Mouse (Mus musculus) CH12.LX (cell line): Measurements from ENCODE around the gene Gm20518. TPM values are rescaled to one million over a fixed set of nuclear protein-coding genes. Genes with fewer than 3 reads are reported as not detected.

Experiments
- DNase-seq: peaks from one replicate; pipeline ENCODE4 v3.0.0-alpha.2; 2013; ENCODE audit errors: extremely low read depth
- H3K27ac ChIP-seq: 2 replicates; pipeline ENCODE4 v1.5.1; 2012; ENCODE audit warnings: low read depth, mild to moderate bottlenecking, control low read depth, moderate library complexity; ENCODE audit not compliant: insufficient read depth
- H3K27me3 ChIP-seq: replicated peaks from 2 replicates; pipeline ENCODE3; 2012; ENCODE audit warnings: inconsistent platforms
- H3K36me3 ChIP-seq, 2 experiments: replicated peaks in 1 of 2; 2 replicates each; pipeline versions ENCODE3 to v1.6.1; 2012; ENCODE audit warnings: inconsistent platforms in 1 of 2, low read length in 1 of 2, mild to moderate bottlenecking in 1 of 2, mixed read lengths in 1 of 2, moderate library complexity in 1 of 2; ENCODE audit not compliant: control insufficient read depth in 1 of 2, insufficient read depth in 1 of 2
- H3K4me1 ChIP-seq, 2 experiments: 2 replicates each; pipeline ENCODE4 v1.6.1; 2012; ENCODE audit warnings: inconsistent platforms in 1 of 2, moderate library complexity in 1 of 2; ENCODE audit not compliant: insufficient read depth in 2 of 2, control insufficient read depth in 1 of 2
- H3K4me2 ChIP-seq: 2 replicates; pipeline ENCODE4 v1.6.1; 2012; ENCODE audit warnings: low read depth, mild to moderate bottlenecking, control low read depth; ENCODE audit not compliant: poor library complexity, insufficient read depth, severe bottlenecking
- H3K4me3 ChIP-seq, 3 experiments: fragments of 150-350 bp in 1 of 3; sonication (generic) in 1 of 3; replicated peaks in 1 of 3; 2 replicates each; pipeline versions ENCODE3 to v1.5.1; 2011 to 2012; ENCODE audit warnings: low read depth in 2 of 3, low read length in 2 of 3, mild to moderate bottlenecking in 2 of 3, moderate library complexity in 2 of 3, control low read depth in 1 of 3, improper control_type of control experiment in 1 of 3, inconsistent platforms in 1 of 3, mixed read lengths in 1 of 3; ENCODE audit not compliant: poor library complexity in 1 of 3
- H3K79me2 ChIP-seq: replicated peaks from 2 replicates; pipeline ENCODE4 v1.6.1; 2012; ENCODE audit warnings: mild to moderate bottlenecking, moderate library complexity; ENCODE audit not compliant: control insufficient read depth, poor library complexity, insufficient read depth, severe bottlenecking; ENCODE audit errors: extremely low read depth
- H3K9ac ChIP-seq: 2 replicates; pipeline ENCODE4 v1.6.1; 2012; ENCODE audit warnings: low read depth, mild to moderate bottlenecking, control low read depth, moderate library complexity; ENCODE audit not compliant: insufficient read depth
- H3K9me3 ChIP-seq: replicated peaks from 2 replicates; pipeline ENCODE3; 2012; ENCODE audit warnings: low read length, inconsistent platforms, mixed read lengths
- CHD1 ChIP-seq: IDR thresholded peaks from 2 replicates; pipeline ENCODE4 v1.6.1; 2012; ENCODE audit warnings: low read depth, low read length, improper control_type of control experiment, inconsistent platforms
- CTCF ChIP-seq, 2 experiments: IDR thresholded peaks in 1 of 2; conservative IDR thresholded peaks in 1 of 2; 2 replicates each; pipeline ENCODE4 v1.5.1; 2011 to 2012; ENCODE audit warnings: low read depth in 2 of 2, low read length in 2 of 2, improper control_type of control experiment in 1 of 2, inconsistent platforms in 1 of 2, mild to moderate bottlenecking in 1 of 2, moderate library complexity in 1 of 2
- E2F4 ChIP-seq: IDR thresholded peaks from 2 replicates; pipeline ENCODE4 v1.6.1; 2011; ENCODE audit warnings: low read depth, low read length, improper control_type of control experiment; ENCODE audit not compliant: insufficient replicate concordance
- GABPA ChIP-seq: IDR thresholded peaks from 2 replicates; pipeline ENCODE4 v1.6.1; 2012; ENCODE audit warnings: low read depth, low read length, improper control_type of control experiment, inconsistent platforms; ENCODE audit not compliant: insufficient replicate concordance
- IRF4 ChIP-seq: IDR thresholded peaks from 2 replicates; pipeline ENCODE4 v1.6.1; 2014; ENCODE audit warnings: low read depth, mild to moderate bottlenecking, inconsistent platforms, low read length, improper control_type of control experiment
- JUN ChIP-seq: IDR thresholded peaks from 2 replicates; pipeline ENCODE4 v1.6.1; 2011; ENCODE audit warnings: low read depth, mild to moderate bottlenecking, low read length, improper control_type of control experiment, moderate library complexity; ENCODE audit not compliant: insufficient read depth
- JUND ChIP-seq: conservative IDR thresholded peaks from 2 replicates; pipeline ENCODE4 v1.6.1; 2011; ENCODE audit warnings: low read depth, low read length, improper control_type of control experiment
- MAFK ChIP-seq: IDR thresholded peaks from 2 replicates; pipeline ENCODE4 v1.6.1; 2011; ENCODE audit warnings: low read length, improper control_type of control experiment; ENCODE audit not compliant: insufficient replicate concordance
- MAX ChIP-seq: IDR thresholded peaks from 2 replicates; pipeline ENCODE4 v1.6.1; 2011; ENCODE audit warnings: low read length, improper control_type of control experiment
- MAZ ChIP-seq: IDR thresholded peaks from 2 replicates; pipeline ENCODE4 v1.6.1; 2012; ENCODE audit warnings: low read depth, mild to moderate bottlenecking, inconsistent platforms, low read length, improper control_type of control experiment, moderate library complexity
- MEF2A ChIP-seq: IDR thresholded peaks from 2 replicates; pipeline ENCODE4 v1.6.1; 2014; ENCODE audit warnings: low read depth, mild to moderate bottlenecking, inconsistent platforms, low read length, improper control_type of control experiment, borderline replicate concordance
- MYC ChIP-seq: IDR thresholded peaks from 2 replicates; pipeline ENCODE4 v1.6.1; 2011; ENCODE audit warnings: low read depth, mild to moderate bottlenecking, improper control_type of control experiment, low read length
- NELFE ChIP-seq: IDR thresholded peaks from 2 replicates; pipeline ENCODE4 v1.6.1; 2011; ENCODE audit warnings: low read depth, low read length, improper control_type of control experiment
- NRF1 ChIP-seq: IDR thresholded peaks from 2 replicates; pipeline ENCODE4 v1.6.1; 2014; ENCODE audit warnings: low read depth, mild to moderate bottlenecking, inconsistent platforms, low read length, improper control_type of control experiment, moderate library complexity
- PAX5 ChIP-seq: IDR thresholded peaks from 2 replicates; pipeline ENCODE4 v1.6.1; 2012; ENCODE audit warnings: low read length, inconsistent platforms, mixed read lengths
- POLR2A ChIP-seq: IDR thresholded peaks from 2 replicates; pipeline ENCODE4 v1.6.1; 2011; ENCODE audit warnings: low read depth, mild to moderate bottlenecking, improper control_type of control experiment, low read length
- POLR2AphosphoS2 ChIP-seq: IDR thresholded peaks from 2 replicates; pipeline ENCODE4 v1.6.1; 2011; ENCODE audit warnings: low read depth, low read length, improper control_type of control experiment
- RAD21 ChIP-seq: IDR thresholded peaks from 2 replicates; pipeline ENCODE4 v1.6.1; 2011; ENCODE audit warnings: low read depth, mild to moderate bottlenecking, low read length, improper control_type of control experiment, moderate library complexity
- RCOR1 ChIP-seq: conservative IDR thresholded peaks from 2 replicates; pipeline ENCODE4 v1.6.1; 2012; ENCODE audit warnings: low read depth, mild to moderate bottlenecking, inconsistent platforms, low read length, improper control_type of control experiment
- SIN3A ChIP-seq: IDR thresholded peaks from 2 replicates; pipeline ENCODE4 v1.6.1; 2012; ENCODE audit warnings: low read length, improper control_type of control experiment, inconsistent platforms
- SMC3 ChIP-seq: IDR thresholded peaks from 2 replicates; pipeline ENCODE4 v1.6.1; 2011; ENCODE audit warnings: low read depth, low read length, improper control_type of control experiment
- TBP ChIP-seq: conservative IDR thresholded peaks from 2 replicates; pipeline ENCODE4 v1.6.1; 2011; ENCODE audit warnings: low read depth, low read length, improper control_type of control experiment
- UBTF ChIP-seq: IDR thresholded peaks from 2 replicates; pipeline ENCODE4 v1.6.1; 2012; ENCODE audit warnings: low read depth, mild to moderate bottlenecking, inconsistent platforms, low read length, improper control_type of control experiment, moderate library complexity
- USF1 ChIP-seq: IDR thresholded peaks from 2 replicates; pipeline ENCODE4 v1.6.1; 2014; ENCODE audit warnings: low read depth, mild to moderate bottlenecking, inconsistent platforms, low read length, improper control_type of control experiment
- ZMIZ1 ChIP-seq: IDR thresholded peaks from 2 replicates; pipeline ENCODE4 v1.6.1; 2012; ENCODE audit warnings: low read depth, mild to moderate bottlenecking, inconsistent platforms, low read length, improper control_type of control experiment
- ZNF384 ChIP-seq: IDR thresholded peaks from 2 replicates; pipeline ENCODE4 v1.6.1; 2012; ENCODE audit warnings: low read depth, low read length, improper control_type of control experiment, inconsistent platforms
- dilution Hi-C: fragments of 300-500 bp; cut with MboI; formaldehyde crosslinking; loops from 2 replicates; pipeline ENCODE4 v1.14.3; 2020; ENCODE audit warnings: low sequenced_read_pairs; ENCODE audit not compliant: extremely low pct_unique_long_range_greater_than_20kb, extremely low pct_ligation_motif_present
- in situ Hi-C: fragments of 300-500 bp; cut with MboI; formaldehyde crosslinking; loops from 3 replicates; pipeline ENCODE4 v1.14.3; 2019; ENCODE audit warnings: low sequenced_read_pairs, low pct_ligation_motif_present, low pct_unique_long_range_greater_than_20kb, mixed read lengths
- polyA plus RNA-seq: library from polyadenylated mRNA; unstranded; fragments of >175 nt; gene quantifications from 2 replicates; pipeline ENCODE4 v1.2.1, GENCODE M21; 2012; ENCODE audit warnings: low read depth; ENCODE audit not compliant: insufficient read length
- total RNA-seq, 2 experiments: library from RNA; depleted of rRNA; stranded (reverse); fragments of 300-350 nt in 1 of 2; fragments of >200 nt in 1 of 2; gene quantifications; 2 replicates each; pipeline ENCODE4 v1.2.3; 2012 to 2014

The Gm20518 gene
- total and polyA plus RNA-seq, 3 experiments, result 0.16 to 0.91 (median 0.21) TPM

GRCm38 (mm10) chr16:17858592-17858991, 32.9 kb downstream of the Gm20518 start:
- Histone ChIP-seq H3K27me3 (no peaks in the 10 kb centered on the region), H3K79me2 (no peaks in the 10 kb centered on the region), H3K36me3 (peaks cover 52 to 93% of the 10 kb centered on the region in 2 experiments), H3K4me1 (no peaks in the 10 kb centered on the region), H3K4me2 (no peak overlapping the region), H3K9me3 (no peaks in the 10 kb centered on the region), H3K4me3 (no peak overlapping the region), H3K27ac (no peak overlapping the region), H3K9ac (no peak overlapping the region)
- dilution Hi-C loops, result no loop called here
- TF ChIP-seq MEF2A (no peak), MYC (peak; percentile 65), MAZ (no peak), POLR2A (no peak), SMC3 (peak; percentile 52), NELFE (no peak), E2F4 (no peak), RAD21 (peak; percentile 66), CTCF (conservative IDR thresholded peaks at IDR 0.05 in 1 of 2, IDR thresholded peaks at IDR 0.05 in 1 of 2; ENCODE audit: low read depth in 2 of 2, low read length in 2 of 2) (peak; percentile 80 to 81)
- DNase-seq, result peak; percentile 34
- in situ Hi-C loops, result no loop called here

DNA sequence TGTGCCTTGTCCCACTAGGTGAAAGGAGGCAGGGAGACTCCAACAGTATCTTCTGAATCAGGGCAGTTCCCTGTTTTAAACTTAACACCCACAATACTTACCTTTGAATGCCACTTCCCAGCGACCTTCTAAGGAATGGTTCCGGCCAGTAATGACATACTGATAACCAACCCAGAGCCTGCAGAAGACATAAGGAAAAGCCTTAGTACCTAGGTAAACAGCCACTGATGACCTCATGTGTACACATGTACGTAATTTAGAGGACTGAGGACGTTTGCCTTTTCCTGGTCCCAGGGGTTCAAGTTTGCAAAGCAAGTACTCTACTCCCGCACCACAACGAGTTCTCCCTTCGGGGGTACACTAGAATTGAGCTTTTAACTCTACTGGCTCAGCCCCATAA, 34.3 kb downstream of the Gm20518 start:
- no peak for DNase-seq
- H3K4me3 ChIP-seq, result no peak overlapping the region
- H3K27ac ChIP-seq, result no peak overlapping the region
- no peaks in the 10 kb centered on the region for H3K79me2 ChIP-seq
- in situ Hi-C loops, result no loop called here
- H3K9me3 ChIP-seq, result no peaks in the 10 kb centered on the region
- no peaks in the 10 kb centered on the region for H3K4me1 ChIP-seq
- no peaks in the 10 kb centered on the region for H3K27me3 ChIP-seq
- TF ChIP-seq ZNF384 (no peak), POLR2A (no peak), USF1 (no peak), IRF4 (no peak), SMC3 (no peak), GABPA (no peak), ZMIZ1 (no peak), MAX (no peak), POLR2AphosphoS2 (no peak), MEF2A (no peak)
- H3K4me2 ChIP-seq, result no peak overlapping the region
- peaks cover 61 to 93% of the 10 kb centered on the region in 2 experiments for H3K36me3 ChIP-seq
- no peak overlapping the region for H3K9ac ChIP-seq
- dilution Hi-C loops, result no loop called here

DNA sequence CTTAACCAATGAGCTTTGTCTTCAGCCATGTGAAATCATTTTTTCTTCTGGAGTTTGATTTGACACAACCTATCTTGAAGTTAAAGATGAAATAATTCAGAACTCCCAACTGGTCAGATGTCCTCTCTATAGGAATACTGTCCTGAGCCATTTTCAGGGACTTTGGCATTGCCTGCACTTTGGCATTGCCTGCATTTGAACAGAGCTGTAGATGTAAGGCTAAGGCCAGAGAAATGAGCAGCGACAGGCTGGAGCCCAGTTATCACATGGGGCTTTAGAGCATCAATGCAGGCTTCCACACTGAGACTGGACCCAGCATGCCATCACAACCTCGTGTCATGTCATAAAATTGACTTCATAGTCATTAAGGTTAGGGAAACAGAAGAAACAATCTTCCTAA, 38.2 kb downstream of the Gm20518 start:
- H3K4me1 ChIP-seq, result no peaks in the 10 kb centered on the region
- in situ Hi-C loops (no loop called here), dilution Hi-C loops (no loop called here)
- H3K9me3 ChIP-seq, result no peaks in the 10 kb centered on the region
- DNase-seq, result no peak
- H3K36me3 ChIP-seq, result peaks cover 64 to 91% of the 10 kb centered on the region in 2 experiments
- no peak overlapping the region for H3K9ac ChIP-seq
- no peak overlapping the region for H3K27ac ChIP-seq
- H3K79me2 ChIP-seq, result no peaks in the 10 kb centered on the region
- H3K4me2 ChIP-seq, result no peak overlapping the region
- H3K27me3 ChIP-seq, result no peaks in the 10 kb centered on the region
- no peak for TF ChIP-seq GABPA
- no peak for TF ChIP-seq NRF1
- no peak for TF ChIP-seq SMC3
- no peak for TF ChIP-seq ZNF384
- TF ChIP-seq ZMIZ1, result no peak
- no peak for TF ChIP-seq UBTF
- TF ChIP-seq USF1, result no peak
- TF ChIP-seq TBP, result no peak
- no peak for TF ChIP-seq PAX5
- no peak for TF ChIP-seq IRF4
- TF ChIP-seq JUN, result no peak
- TF ChIP-seq MAFK, result no peak
- TF ChIP-seq RCOR1, result no peak
- no peak for TF ChIP-seq POLR2A
- no peak for TF ChIP-seq SIN3A
- TF ChIP-seq E2F4, result no peak
- no peak for TF ChIP-seq RAD21
- TF ChIP-seq JUND, result no peak
- no peak for TF ChIP-seq CHD1
- no peak overlapping the region for H3K4me3 ChIP-seq
